Mouse (Mus musculus) right cerebral cortex, postnatal 36 days (tissue): ENCODE results near the gene Pde11a.

Experiments used
- DNase-seq, 2 experiments: peaks; one replicate each; pipeline ENCODE4 v3.0.0; 2022; ENCODE audit warnings: low spot score in 2 of 2, mixed read lengths in 1 of 2

Gene Pde11a

DNA sequence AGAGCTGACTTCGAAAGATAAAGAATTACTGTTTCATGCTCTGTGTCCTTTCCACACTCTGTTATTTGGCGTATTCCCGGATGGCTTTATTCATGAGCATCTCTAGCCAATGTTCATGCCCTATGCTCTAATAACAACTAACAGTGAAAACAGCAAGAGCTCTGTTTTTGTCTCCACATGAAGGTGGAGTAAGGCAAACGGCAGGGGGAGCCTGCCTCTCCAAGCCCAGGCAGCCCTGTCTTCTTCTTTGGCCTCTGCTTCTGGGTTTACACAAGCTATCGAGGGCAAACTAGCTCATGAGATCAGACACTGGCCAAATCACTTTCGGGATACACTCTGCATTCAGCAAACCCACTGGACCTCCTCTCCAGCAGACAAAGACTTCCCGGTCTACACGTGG, 241.3 kb downstream of the Pde11a start:
- DNase-seq = no peak

DNA sequence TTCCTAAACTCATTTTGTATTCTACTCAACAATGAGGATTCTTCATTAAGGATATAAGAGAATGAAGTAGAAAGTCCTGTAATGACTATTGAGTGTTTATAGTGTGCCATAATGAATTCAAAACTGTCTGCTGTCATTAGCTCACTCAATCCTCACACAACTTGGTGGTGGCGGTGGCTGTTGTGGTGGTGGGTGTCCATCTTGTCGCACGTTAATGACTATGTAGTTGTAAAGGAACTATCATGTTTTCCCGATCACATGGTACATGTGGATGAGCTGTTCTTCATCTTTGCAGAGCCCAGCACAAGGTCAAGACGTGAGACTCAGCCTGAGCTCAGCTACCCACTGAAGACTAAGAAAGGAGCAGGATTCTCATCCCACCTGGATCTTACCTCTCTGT, 242.7 kb downstream of the Pde11a start:
- DNase-seq = no peak

DNA sequence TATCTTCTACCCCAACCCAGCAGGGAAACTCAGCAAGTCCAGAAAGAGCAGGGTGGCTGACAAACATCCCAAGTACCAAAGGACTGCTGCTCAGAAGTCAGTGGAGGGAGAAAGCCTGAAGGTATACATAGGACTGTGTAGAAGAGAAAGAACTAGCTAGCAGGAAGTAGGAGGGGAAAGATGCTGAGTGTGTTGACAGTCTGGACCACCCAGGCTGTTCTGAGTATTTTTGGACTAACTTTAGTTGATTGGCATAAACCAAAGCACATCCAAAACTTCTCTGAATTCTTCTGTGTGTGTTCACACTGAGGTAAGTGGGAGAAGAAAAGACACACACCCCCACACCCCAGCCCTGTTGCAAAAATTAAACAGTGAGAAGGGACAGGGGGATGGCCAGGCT, 248.1 kb downstream of the Pde11a start:
- DNase-seq = no peak

DNA sequence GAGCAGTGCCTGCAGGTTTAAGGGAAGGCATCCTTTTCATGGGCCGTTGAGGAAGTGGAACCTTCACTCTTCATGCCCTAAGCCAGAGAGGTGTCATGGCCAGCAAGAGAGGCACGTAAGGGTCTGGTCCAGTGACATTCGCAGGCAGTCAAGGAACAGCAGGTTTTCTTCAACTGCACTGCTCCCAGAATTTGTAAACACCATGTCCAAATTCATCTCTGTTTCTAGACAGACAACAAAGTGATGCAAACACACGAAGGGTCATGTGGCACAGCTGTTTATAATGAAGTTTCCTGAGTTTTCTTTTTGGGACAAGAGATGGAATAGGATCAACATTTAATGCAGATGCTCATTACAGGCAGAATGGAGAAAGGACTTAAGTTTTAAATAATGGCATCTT, 249.7 kb downstream of the Pde11a start:
- no peak for DNase-seq

GRCm38 (mm10) chr2:76088413-76088812, 250.2 kb downstream of the Pde11a start:
- DNase-seq = no peak

GRCm38 (mm10) chr2:76087170-76087569, 251.4 kb downstream of the Pde11a start:
- DNase-seq = no peak

GRCm38 (mm10) chr2:76084982-76085381, 253.6 kb downstream of the Pde11a start:
- DNase-seq = no peak

DNA sequence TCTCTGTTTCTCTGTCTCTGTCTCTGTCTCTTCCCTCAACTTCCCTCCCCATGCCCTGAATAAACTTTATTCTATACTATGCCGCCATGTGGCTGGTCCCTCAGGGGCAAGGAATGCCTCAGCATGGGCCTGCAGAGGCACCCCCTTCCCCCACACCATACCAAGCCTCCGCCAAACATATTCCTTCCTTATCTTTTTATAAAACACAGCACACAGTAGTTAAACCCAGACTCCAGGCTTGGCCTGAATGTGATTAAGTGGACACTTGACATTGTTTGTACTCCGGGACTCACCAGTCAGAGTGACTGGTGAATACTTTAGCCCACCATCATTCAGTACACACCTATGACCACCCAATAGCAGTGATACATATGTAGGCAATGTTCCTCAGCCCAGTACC, 254.7 kb downstream of the Pde11a start:
- no peak for DNase-seq

DNA sequence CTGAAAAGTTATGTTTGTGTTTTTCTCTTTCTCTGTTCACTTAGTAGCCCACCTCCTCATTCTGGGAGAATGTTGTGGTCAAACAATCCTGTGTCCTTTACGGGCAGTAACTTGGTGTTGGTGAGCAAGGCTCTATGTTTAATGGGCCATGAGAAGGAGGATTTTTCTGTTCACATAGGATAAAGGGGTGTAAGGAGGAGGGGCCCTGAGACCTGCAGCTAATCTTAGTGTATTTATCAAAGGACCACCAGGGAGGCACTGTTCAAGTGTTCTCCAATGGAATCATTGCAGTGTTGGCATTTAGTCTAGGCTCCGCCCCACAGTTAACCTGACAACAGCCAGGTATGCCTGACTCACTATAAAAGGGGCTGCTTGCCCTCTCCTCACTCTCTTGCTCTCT, 255.2 kb downstream of the Pde11a start:
- no peak for DNase-seq

GRCm38 (mm10) chr2:76081991-76082390, 256.6 kb downstream of the Pde11a start:
- DNase-seq = no peak

DNA sequence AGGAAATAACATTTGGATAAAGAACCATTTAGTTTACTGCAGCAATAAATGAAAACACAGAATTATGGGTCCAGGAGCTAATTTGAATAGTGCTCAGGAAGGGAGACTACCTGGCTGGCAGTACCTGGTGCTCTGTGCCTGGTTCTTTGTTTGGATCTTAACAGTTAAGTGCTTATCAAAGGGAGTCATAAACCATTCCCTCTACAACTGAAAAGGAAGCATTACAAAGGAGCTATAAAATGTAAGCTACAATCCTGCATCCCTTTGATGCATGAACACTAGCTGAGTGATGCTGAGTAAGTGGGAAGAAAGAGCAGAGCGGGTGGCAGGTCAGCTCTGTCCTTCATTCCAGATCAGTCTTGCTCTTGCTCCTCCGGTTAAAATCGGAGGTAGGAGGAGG, 258.0 kb downstream of the Pde11a start:
- DNase-seq = no peak

DNA sequence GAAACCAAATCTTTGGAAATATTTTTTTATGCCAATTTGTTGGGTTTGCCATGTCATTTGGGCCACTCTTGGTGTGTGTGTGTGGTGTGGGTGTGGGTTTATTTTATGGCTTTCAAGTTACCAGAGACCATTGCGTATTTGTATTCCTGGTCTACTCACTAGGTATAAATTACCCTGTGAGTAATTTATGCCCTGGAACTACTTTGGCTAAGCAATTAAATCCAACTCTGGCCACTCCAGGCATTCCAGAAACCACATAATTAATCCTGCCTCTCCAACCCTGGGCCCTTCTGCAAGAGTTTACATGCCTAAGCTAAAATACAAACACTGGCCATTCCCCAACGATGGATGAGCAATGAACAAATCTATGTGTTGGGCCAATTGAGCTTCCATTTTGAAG, 261.7 kb downstream of the Pde11a start:
- no peak for DNase-seq

- no peak for DNase-seq
Measured at GRCm38 (mm10) chr2:76076047-76076446, 262.5 kb downstream of the Pde11a start.

- no peak for DNase-seq
Measured at GRCm38 (mm10) chr2:76073079-76073478, 265.5 kb downstream of the Pde11a start.

DNA sequence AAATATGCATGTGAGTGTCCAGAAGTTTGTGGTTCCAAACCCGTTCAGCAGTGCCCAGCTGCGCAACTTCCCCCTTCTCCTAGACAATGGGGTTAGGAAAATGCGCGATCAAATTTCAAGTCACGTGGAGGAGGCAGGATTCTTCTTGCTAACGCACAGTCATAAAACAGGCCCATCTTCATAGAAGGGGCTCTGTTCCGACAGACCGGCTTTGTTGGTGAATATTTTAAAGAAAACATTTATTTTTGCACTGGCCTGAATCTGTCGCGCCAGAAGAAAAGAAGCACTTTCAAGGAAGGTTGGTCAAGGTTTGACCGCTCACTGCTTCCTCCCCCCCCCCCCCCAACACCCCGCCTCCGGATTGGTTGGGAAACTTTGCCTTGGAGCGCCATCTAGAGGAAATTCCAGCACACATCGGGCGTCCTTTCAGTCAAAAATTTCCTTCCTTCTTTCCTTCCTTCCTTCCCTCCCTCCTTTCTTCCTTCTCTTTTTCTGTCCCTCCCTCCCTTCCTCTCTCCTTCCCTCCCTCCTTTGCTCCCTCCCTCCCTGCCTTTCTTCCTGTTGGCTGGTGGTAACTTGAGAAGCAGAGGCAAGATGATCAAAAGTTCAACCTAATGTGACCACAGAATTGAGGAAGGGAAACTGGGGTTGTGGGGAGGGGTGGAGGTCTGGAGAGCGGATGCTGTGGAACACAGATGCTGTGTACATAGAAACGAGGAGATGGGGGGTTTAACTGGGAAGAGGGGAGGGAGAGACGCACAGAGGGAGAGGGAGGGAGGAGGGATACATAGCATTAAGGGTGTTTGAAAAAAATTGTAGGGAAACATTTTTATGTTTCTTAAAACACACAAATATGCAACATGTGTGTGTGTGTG, 267.9 kb downstream of the Pde11a start:
- DNase-seq = no peak

- DNase-seq = no peak
Measured at GRCm38 (mm10) chr2:76069238-76069637, 269.3 kb downstream of the Pde11a start.

- DNase-seq = no peak
Measured at GRCm38 (mm10) chr2:76068155-76068554, 270.4 kb downstream of the Pde11a start.

- DNase-seq = no peak
Measured at GRCm38 (mm10) chr2:76067144-76067543, 271.4 kb downstream of the Pde11a start.

DNA sequence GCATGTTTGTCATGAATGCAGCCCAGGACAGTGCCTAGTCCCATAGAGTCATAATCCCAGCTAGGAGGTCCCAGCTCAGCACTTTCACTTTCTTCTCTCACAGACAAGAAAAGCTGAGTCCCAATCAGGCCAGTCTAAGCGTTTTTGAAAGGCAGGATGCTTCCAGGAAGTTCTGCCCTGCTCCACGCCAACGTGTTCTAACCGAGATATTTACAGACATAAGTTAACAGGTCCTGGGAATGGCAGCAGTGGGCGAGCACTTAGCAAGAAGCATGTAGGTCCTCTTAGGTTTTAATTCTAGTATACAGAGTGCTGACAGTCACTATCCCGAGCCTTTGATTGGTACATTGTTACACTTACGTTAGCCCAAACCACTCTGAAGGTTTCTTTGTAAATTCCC, 273.3 kb downstream of the Pde11a start:
- no peak for DNase-seq

DNA sequence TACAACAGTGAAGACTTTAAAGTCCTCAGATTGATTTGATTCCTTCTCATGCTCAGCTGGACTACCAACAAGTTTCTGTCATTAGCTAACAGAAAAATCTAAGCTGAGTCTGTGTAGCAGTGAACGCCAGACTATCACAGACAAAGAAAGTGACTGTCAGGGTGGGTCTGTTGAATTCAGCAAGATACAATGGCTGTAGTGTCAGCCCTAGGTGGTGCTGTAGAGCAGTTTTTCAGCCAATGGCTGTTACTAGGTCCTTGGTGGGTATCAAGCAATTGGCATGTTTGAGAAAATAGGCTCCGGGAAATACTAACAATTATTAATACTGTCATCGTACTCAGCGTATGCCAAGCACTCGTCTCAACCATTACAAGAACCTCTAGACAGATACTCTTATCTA, 274.5 kb downstream of the Pde11a start:
- no peak for DNase-seq

DNA sequence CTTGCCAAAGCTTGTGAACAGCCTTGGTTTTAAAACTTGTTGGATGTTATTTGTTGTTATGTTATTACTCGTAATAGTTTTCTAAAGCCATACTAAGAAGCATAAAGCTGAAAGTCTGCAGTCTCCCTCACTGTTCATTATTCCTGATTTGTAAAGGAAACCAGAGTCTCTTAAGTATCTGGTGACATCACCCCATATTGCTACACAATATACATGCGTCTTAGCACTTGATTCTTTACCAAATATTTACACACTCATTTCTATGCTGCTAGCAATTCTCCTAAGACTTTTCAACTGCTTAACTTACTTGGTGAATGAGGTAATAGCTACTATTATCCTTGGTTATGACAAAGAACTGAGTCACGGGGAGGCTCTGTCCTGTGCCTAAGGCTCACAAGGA, 278.4 kb downstream of the Pde11a start:
- no peak for DNase-seq

DNA sequence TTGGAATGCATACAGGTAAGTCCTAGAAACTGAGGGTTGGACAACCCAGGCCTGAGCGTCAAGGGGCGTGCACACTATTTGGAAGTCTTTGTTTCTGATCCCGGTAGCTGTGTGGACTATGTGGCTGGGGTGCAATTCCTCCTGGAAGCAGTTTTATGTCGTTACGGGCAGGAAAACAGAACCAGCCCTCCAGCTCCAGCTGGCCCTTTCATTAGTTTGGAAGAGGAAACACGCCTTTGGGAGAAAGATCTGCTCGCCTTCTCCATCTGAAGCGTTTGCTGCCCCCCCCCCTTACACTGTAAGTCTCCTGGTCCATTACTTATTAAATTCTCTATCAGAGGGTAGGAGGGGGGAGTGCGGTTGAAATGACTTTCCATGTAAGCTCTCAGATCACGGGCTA, 279.0 kb downstream of the Pde11a start:
- DNase-seq = no peak

DNA sequence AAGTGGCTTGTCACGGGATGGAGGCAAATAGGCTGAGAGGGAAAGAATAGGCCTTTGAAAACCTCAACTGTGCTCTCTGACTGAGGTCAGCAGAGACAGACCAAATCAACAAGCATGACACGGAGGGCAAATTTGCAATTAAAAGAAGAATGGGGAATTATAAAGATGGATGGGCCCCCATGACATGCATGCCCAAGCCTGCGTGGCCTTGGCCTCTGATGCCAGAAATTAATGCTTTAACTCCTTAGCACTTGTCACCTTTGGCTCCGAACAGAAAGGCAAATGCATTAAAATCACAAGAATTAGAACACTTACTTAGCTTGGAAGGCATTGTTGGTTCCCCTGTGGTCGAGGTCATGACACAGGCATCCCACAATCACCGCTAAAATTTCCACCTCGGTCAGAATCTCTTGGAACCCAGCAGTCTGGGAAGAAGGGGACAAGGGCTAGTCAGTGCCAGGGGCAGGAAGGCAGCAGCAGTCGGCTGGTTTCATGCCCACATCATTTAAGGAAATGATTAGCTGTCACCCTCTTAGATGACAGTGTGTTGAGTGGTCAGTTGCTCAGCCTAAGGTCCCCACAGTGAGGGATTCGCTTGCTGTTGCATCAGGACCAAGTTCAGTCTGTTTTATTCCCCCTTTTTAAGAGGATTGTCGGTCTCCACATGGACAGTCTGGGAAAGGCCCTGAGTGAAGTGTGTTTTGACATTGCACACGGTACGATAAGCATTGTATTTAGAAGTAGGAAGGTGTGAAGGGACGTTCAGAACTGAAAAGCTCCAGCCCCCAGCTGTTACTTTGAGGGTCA, 279.7 kb downstream of the Pde11a start:
- no peak for DNase-seq
